Mouse (Mus musculus) midbrain, embryonic 16.5 days (tissue): ENCODE data around the gene Aplnr. TPM values are rescaled to one million over a fixed set of nuclear protein-coding genes. Genes with fewer than 3 reads are reported as not detected.
A peak's percentile ranks its signal among the peaks of the same experiment; 100 is the strongest.

Experiments used
- ATAC-seq: fragments of 200-750 bp; cut with Nextera tagmentation; 2 replicates; pipeline ENCODE4 v1.8.0; 2017; ENCODE audit warnings: moderate TSS enrichment
- H3K27ac ChIP-seq: fragments of 300-500 bp; sonication (generic); 2 replicates; pipeline ENCODE4 v1.5.1; 2014; ENCODE audit warnings: mild to moderate bottlenecking, low read length, mixed read lengths
- H3K27me3 ChIP-seq: fragments of 300-500 bp; sonication (generic); 2 replicates; pipeline ENCODE4 v1.6.1; 2014; ENCODE audit warnings: low read depth, low read length, mixed read lengths; ENCODE audit not compliant: control insufficient read depth, insufficient read depth
- H3K36me3 ChIP-seq: fragments of 300-500 bp; sonication (generic); 2 replicates; pipeline ENCODE4 v1.6.1; 2014; ENCODE audit warnings: mild to moderate bottlenecking, low read length, moderate library complexity, mixed read lengths; ENCODE audit not compliant: control insufficient read depth, insufficient read depth
- H3K4me1 ChIP-seq: fragments of 300-500 bp; sonication (generic); 2 replicates; pipeline ENCODE4 v1.6.1; 2014; ENCODE audit warnings: mild to moderate bottlenecking, low read length, mixed read lengths; ENCODE audit not compliant: control insufficient read depth, insufficient read depth
- H3K4me2 ChIP-seq: fragments of 300-500 bp; sonication (generic); 2 replicates; pipeline ENCODE4 v1.6.1; 2014; ENCODE audit warnings: mild to moderate bottlenecking, low read length, mixed read lengths
- H3K4me3 ChIP-seq: fragments of 300-500 bp; sonication (generic); 2 replicates; pipeline ENCODE4 v1.5.1; 2014; ENCODE audit warnings: low read depth, mild to moderate bottlenecking, low read length, moderate library complexity, mixed read lengths
- H3K9ac ChIP-seq: fragments of 300-500 bp; sonication (generic); 2 replicates; pipeline ENCODE4 v1.6.1; 2014; ENCODE audit warnings: low read depth, low read length, mixed read lengths
- H3K9me3 ChIP-seq: fragments of 300-500 bp; sonication (generic); replicated peaks from 2 replicates; pipeline ENCODE4 v1.6.1; 2014; ENCODE audit warnings: mild to moderate bottlenecking, low read length, mixed read lengths; ENCODE audit not compliant: control insufficient read depth, poor library complexity, severe bottlenecking
- WGBS: fragments of 180-500 bp; shearing (Covaris S2); extraction: QIAGEN DNeasy Blood & Tissue Kit; methylation state at CpG from one replicate; pipeline ENCODE4 v1.1.7; 2014; 5-methylcytosine and 5-hydroxymethylcytosine counted together
- polyA plus RNA-seq: library from polyadenylated mRNA; unstranded; fragments of >200 nt; fragmentation: Nextera tagmentation; extraction: Ambion mirVana; gene quantifications from 2 replicates; pipeline ENCODE4 v1.2.1, GENCODE M21; 2015

Gene Aplnr
- polyA plus RNA-seq, 1 experiment from 2014 or later, result 24.8 TPM

- Histone ChIP-seq H3K9me3 (peaks cover 3% of the 10 kb centered on the region; the same call in 1 of the 2 replicates), H3K27ac (no peak overlapping the region), H3K4me2 (no peak overlapping the region), H3K4me3 (no peak overlapping the region), H3K27me3 (no peaks in the 10 kb centered on the region), H3K9ac (no peak overlapping the region), H3K36me3 (no peaks in the 10 kb centered on the region), H3K4me1 (no peaks in the 10 kb centered on the region)
- WGBS, result 85% methylated on average over 11 of the region's 11 CpGs
- ATAC-seq, result no peak
Measured at GRCm38 (mm10) chr2:85105426-85106013, 30.5 kb upstream of the Aplnr start.

- H3K4me1 ChIP-seq, result no peaks in the 10 kb centered on the region
- H3K4me2 ChIP-seq, result no peak overlapping the region
- no peak overlapping the region for H3K9ac ChIP-seq
- no peaks in the 10 kb centered on the region for H3K36me3 ChIP-seq
- no peaks in the 10 kb centered on the region for H3K27me3 ChIP-seq
- H3K27ac ChIP-seq, result no peak overlapping the region
- no peak for ATAC-seq
- peaks cover 1% of the 10 kb centered on the region; the same call in 1 of the 2 replicates for H3K9me3 ChIP-seq
- WGBS, result 76% methylated on average over 7 of the region's 7 CpGs
- no peak overlapping the region for H3K4me3 ChIP-seq
Measured at GRCm38 (mm10) chr2:85106068-85106790, 29.8 kb upstream of the Aplnr start.

GRCm38 (mm10) chr2:85106941-85107340 is 29.1 kb upstream of the Aplnr start:
- 81% methylated on average over 4 of the region's 4 CpGs for WGBS
- Histone ChIP-seq H3K9me3 (no peaks in the 10 kb centered on the region), H3K27ac (no peak overlapping the region), H3K9ac (no peak overlapping the region), H3K4me2 (no peak overlapping the region), H3K4me1 (no peaks in the 10 kb centered on the region), H3K36me3 (no peaks in the 10 kb centered on the region), H3K27me3 (no peaks in the 10 kb centered on the region), H3K4me3 (no peak overlapping the region)
- no peak for ATAC-seq

GRCm38 (mm10) chr2:85110288-85110875 is 25.6 kb upstream of the Aplnr start:
- Histone ChIP-seq H3K9me3 (no peaks in the 10 kb centered on the region), H3K4me1 (no peaks in the 10 kb centered on the region), H3K27me3 (no peaks in the 10 kb centered on the region), H3K36me3 (no peaks in the 10 kb centered on the region), H3K4me2 (no peak overlapping the region), H3K4me3 (no peak overlapping the region), H3K27ac (no peak overlapping the region), H3K9ac (no peak overlapping the region)
- peak; percentile 69 for ATAC-seq
- 71% methylated on average over 9 of the region's 9 CpGs for WGBS

GRCm38 (mm10) chr2:85123187-85123868 is 12.7 kb upstream of the Aplnr start:
- peak; percentile 91 for ATAC-seq
- H3K4me2 ChIP-seq, result no peak overlapping the region

GRCm38 (mm10) chr2:85123869-85124535 is 12.0 kb upstream of the Aplnr start:
- H3K9ac ChIP-seq, result no peak overlapping the region
- H3K9me3 ChIP-seq, result no peaks in the 10 kb centered on the region
- peak; percentile 97 for ATAC-seq
- H3K27me3 ChIP-seq, result no peaks in the 10 kb centered on the region
- H3K27ac ChIP-seq, result no peak overlapping the region
- no peaks in the 10 kb centered on the region for H3K36me3 ChIP-seq
- no peak overlapping the region for H3K4me3 ChIP-seq
- H3K4me2 ChIP-seq, result no peak overlapping the region
- 35% methylated on average over 1 of the region's 1 CpGs for WGBS
- no peaks in the 10 kb centered on the region for H3K4me1 ChIP-seq

More at GRCm38 (mm10) chr2:85123187-85123868, 12.7 kb upstream of the Aplnr start:
- Histone ChIP-seq H3K4me3 (no peak overlapping the region), H3K27ac (no peak overlapping the region), H3K4me1 (no peaks in the 10 kb centered on the region), H3K27me3 (no peaks in the 10 kb centered on the region), H3K36me3 (no peaks in the 10 kb centered on the region), H3K9me3 (no peaks in the 10 kb centered on the region), H3K9ac (no peak overlapping the region)
- WGBS, result 31% methylated on average over 5 of the region's 5 CpGs

- Histone ChIP-seq H3K4me1 (no peaks in the 10 kb centered on the region), H3K4me2 (no peak overlapping the region), H3K27me3 (no peaks in the 10 kb centered on the region), H3K27ac (no peak overlapping the region), H3K9ac (no peak overlapping the region), H3K9me3 (no peaks in the 10 kb centered on the region), H3K4me3 (no peak overlapping the region), H3K36me3 (no peaks in the 10 kb centered on the region)
- peak; percentile 40 for ATAC-seq
- 47% methylated on average over 6 of the region's 6 CpGs for WGBS
Measured at GRCm38 (mm10) chr2:85129496-85129971, 6.5 kb upstream of the Aplnr start.

GRCm38 (mm10) chr2:85131226-85131625 is 4.8 kb upstream of the Aplnr start:
- WGBS, result 31% methylated on average over 2 of the region's 2 CpGs

More at GRCm38 (mm10) chr2:85131226-85131625, 4.8 kb upstream of the Aplnr start:
- no peak overlapping the region for H3K9ac ChIP-seq
- H3K27me3 ChIP-seq, result no peaks in the 10 kb centered on the region
- no peak overlapping the region for H3K4me2 ChIP-seq
- H3K9me3 ChIP-seq, result no peaks in the 10 kb centered on the region
- no peaks in the 10 kb centered on the region for H3K36me3 ChIP-seq
- H3K4me3 ChIP-seq, result no peak overlapping the region
- peak; percentile 23; the same call in 1 of the 2 replicates for ATAC-seq
- H3K27ac ChIP-seq, result no peak overlapping the region
- no peaks in the 10 kb centered on the region for H3K4me1 ChIP-seq
